Mouse (Mus musculus): ENCODE measurements around the gene Rab8a.

GRCm38 (mm10) chr8:72190215-72190539, 29.2 kb downstream of the Rab8a start:
- no peak for TF ChIP-seq CTCF (IDR thresholded peaks at IDR 0.05; ENCODE audit: extremely low read depth, insufficient read depth, insufficient read length, insufficient replicate concordance)
- TF ChIP-seq POLR2A (IDR thresholded peaks at IDR 0.05; ENCODE audit: low read depth, low read length) = no peak; the same call in 1 of the 2 replicates
